Mouse (Mus musculus): ENCODE data around the gene Ugcg. TPM values are rescaled to one million over a fixed set of nuclear protein-coding genes. Genes with fewer than 3 reads are reported as not detected.
A peak's percentile ranks its signal among the peaks of the same experiment; 100 is the strongest.

Ugcg gene
- total RNA-seq, 1 experiment from 2014 or later = 120 TPM

GRCm38 (mm10) chr4:59217101-59217500 is 28.0 kb downstream of the Ugcg start:
- no peak for ATAC-seq (ENCODE audit: extremely low read depth, insufficient number of reproducible peaks, low FRiP score, poor library complexity, severe bottlenecking)

GRCm38 (mm10) chr4:59218154-59218553 is 29.1 kb downstream of the Ugcg start:
- ATAC-seq (ENCODE audit: extremely low read depth, insufficient number of reproducible peaks, low FRiP score, poor library complexity, severe bottlenecking) = no peak

- ATAC-seq (ENCODE audit: extremely low read depth, insufficient number of reproducible peaks, low FRiP score, poor library complexity, severe bottlenecking) = no peak
Measured at GRCm38 (mm10) chr4:59222226-59222625, 33.2 kb downstream of the Ugcg start.

- ATAC-seq (ENCODE audit: extremely low read depth, insufficient number of reproducible peaks, low FRiP score, poor library complexity, severe bottlenecking) = no peak
Measured at GRCm38 (mm10) chr4:59223055-59223615, 34.1 kb downstream of the Ugcg start.

- ATAC-seq (ENCODE audit: extremely low read depth, insufficient number of reproducible peaks, low FRiP score, poor library complexity, severe bottlenecking) = no peak
Measured at GRCm38 (mm10) chr4:59224889-59225288, 35.8 kb downstream of the Ugcg start.

- ATAC-seq (ENCODE audit: extremely low read depth, insufficient number of reproducible peaks, low FRiP score, poor library complexity, severe bottlenecking) = no peak
Measured at GRCm38 (mm10) chr4:59227047-59227446, 38.0 kb downstream of the Ugcg start.

GRCm38 (mm10) chr4:59228951-59229350 is 39.9 kb downstream of the Ugcg start:
- no peak for ATAC-seq (ENCODE audit: extremely low read depth, insufficient number of reproducible peaks, low FRiP score, poor library complexity, severe bottlenecking)

GRCm38 (mm10) chr4:59231266-59232055 is 42.4 kb downstream of the Ugcg start:
- ATAC-seq (ENCODE audit: extremely low read depth, insufficient number of reproducible peaks, low FRiP score, poor library complexity, severe bottlenecking) = no peak

- no peak for ATAC-seq (ENCODE audit: extremely low read depth, insufficient number of reproducible peaks, low FRiP score, poor library complexity, severe bottlenecking)
Measured at GRCm38 (mm10) chr4:59234014-59234413, 45.0 kb downstream of the Ugcg start.

- no peak for ATAC-seq (ENCODE audit: extremely low read depth, insufficient number of reproducible peaks, low FRiP score, poor library complexity, severe bottlenecking)
Measured at GRCm38 (mm10) chr4:59234451-59235216, 45.6 kb downstream of the Ugcg start.

- ATAC-seq (ENCODE audit: extremely low read depth, insufficient number of reproducible peaks, low FRiP score, poor library complexity, severe bottlenecking) = no peak
Measured at GRCm38 (mm10) chr4:59236362-59236761, 47.3 kb downstream of the Ugcg start.

GRCm38 (mm10) chr4:59238641-59239311 is 49.7 kb downstream of the Ugcg start:
- peak; percentile 89 for ATAC-seq (ENCODE audit: extremely low read depth, insufficient number of reproducible peaks, low FRiP score, poor library complexity, severe bottlenecking)

- ATAC-seq (ENCODE audit: extremely low read depth, insufficient number of reproducible peaks, low FRiP score, poor library complexity, severe bottlenecking) = no peak
Measured at GRCm38 (mm10) chr4:59239312-59239728, 50.3 kb downstream of the Ugcg start.

GRCm38 (mm10) chr4:59240160-59240559 is 51.1 kb downstream of the Ugcg start:
- ATAC-seq (ENCODE audit: extremely low read depth, insufficient number of reproducible peaks, low FRiP score, poor library complexity, severe bottlenecking) = no peak

- ATAC-seq (ENCODE audit: extremely low read depth, insufficient number of reproducible peaks, low FRiP score, poor library complexity, severe bottlenecking) = no peak
Measured at GRCm38 (mm10) chr4:59241096-59241495, 52.0 kb downstream of the Ugcg start.

GRCm38 (mm10) chr4:59242221-59242620 is 53.2 kb downstream of the Ugcg start:
- ATAC-seq (ENCODE audit: extremely low read depth, insufficient number of reproducible peaks, low FRiP score, poor library complexity, severe bottlenecking) = no peak

- 0 out of 2 replicates have a peak, but pooled peaks have one; percentile 17 for ATAC-seq (ENCODE audit: extremely low read depth, insufficient number of reproducible peaks, low FRiP score, poor library complexity, severe bottlenecking)
Measured at GRCm38 (mm10) chr4:59243802-59244493, 54.9 kb downstream of the Ugcg start.

GRCm38 (mm10) chr4:59244791-59245555 is 55.9 kb downstream of the Ugcg start:
- ATAC-seq (ENCODE audit: extremely low read depth, insufficient number of reproducible peaks, low FRiP score, poor library complexity, severe bottlenecking) = no peak

Data from neutrophil, adult 5-6 weeks (primary cell).